Mouse (Mus musculus) embryo, embryonic 10.5 days (tissue): Measurements from ENCODE around the gene Izumo1.
"Not testable (repeated sequence)": the region's sequence is repeated elsewhere in the genome, so short reads cannot be mapped to it uniquely, and the experiment has no call there.

Experiments
- DNase-seq: peaks from one replicate; pipeline ENCODE4 v3.0.0-alpha.2; 2015; ENCODE audit warnings: low spot score

Izumo1 gene

GRCm38 (mm10) chr7:45642503-45643255, 21.1 kb downstream of the Izumo1 start:
- DNase-seq: no peak

- peak; percentile 100 for DNase-seq
These were observed 22.0 kb downstream of the Izumo1 start for GRCm38 (mm10) chr7:45643441-45644178.

GRCm38 (mm10) chr7:45644183-45644582, 22.6 kb downstream of the Izumo1 start:
- DNase-seq: peak; percentile 70

GRCm38 (mm10) chr7:45644872-45645590, 23.4 kb downstream of the Izumo1 start:
- no peak for DNase-seq

GRCm38 (mm10) chr7:45645591-45645971, 24.0 kb downstream of the Izumo1 start:
- DNase-seq: no peak

GRCm38 (mm10) chr7:45646671-45647070, 25.1 kb downstream of the Izumo1 start:
- DNase-seq: no peak

GRCm38 (mm10) chr7:45649351-45649750, 27.7 kb downstream of the Izumo1 start:
- DNase-seq: no peak

GRCm38 (mm10) chr7:45650484-45650883, 28.9 kb downstream of the Izumo1 start:
- DNase-seq: not testable (repeated sequence)

- peak; percentile 45 for DNase-seq
These were observed 32.9 kb downstream of the Izumo1 start for GRCm38 (mm10) chr7:45654424-45655047.

GRCm38 (mm10) chr7:45660746-45661478, 39.3 kb downstream of the Izumo1 start:
- no peak for DNase-seq

- not testable (repeated sequence) for DNase-seq
These were observed 40.1 kb downstream of the Izumo1 start for GRCm38 (mm10) chr7:45661702-45662101.

GRCm38 (mm10) chr7:45665303-45666138, 43.9 kb downstream of the Izumo1 start:
- DNase-seq: peak; percentile 37

GRCm38 (mm10) chr7:45666161-45666560, 44.5 kb downstream of the Izumo1 start, which contains the start of gene Fut2:
TSS of gene Fut2 (minus strand) at chr7:45666394.
- no peak for DNase-seq

GRCm38 (mm10) chr7:45667761-45668160, 46.1 kb downstream of the Izumo1 start:
- DNase-seq: no peak

- DNase-seq: no peak
These were observed 47.3 kb downstream of the Izumo1 start for GRCm38 (mm10) chr7:45668921-45669320.

GRCm38 (mm10) chr7:45677627-45678295, 56.1 kb downstream of the Izumo1 start:
- DNase-seq: no peak
